Mouse (Mus musculus) adrenal gland (tissue): Measurements from ENCODE around the gene Ggps1.

Source experiments
- intact Hi-C: fragments of 180-260 bp; cut with DNase I; formaldehyde crosslinking; loops from one replicate; pipeline ENCODE4 v1.15.1; 2025
- long read RNA-seq, 2 experiments: library from polyadenylated mRNA; unstranded; transcript quantifications; one replicate each; pipeline ENCODE4 v2.0.0; 2020; ENCODE audit warnings: borderline replicate concordance in 1 of 2; ENCODE audit not compliant: insufficient replicate concordance in 1 of 2

Ggps1 gene
- long read RNA-seq, experiment 1, full-length matches to known transcripts: 21 of 31 reads
- long read RNA-seq, experiment 1, partial matches to known transcripts: 5 of 31 reads
- long read RNA-seq, experiment 1, other reads (novel, unspliced or antisense): 5 of 31 reads
- long read RNA-seq, experiment 2, full-length matches to known transcripts: 12 of 24 reads
- long read RNA-seq, experiment 2, partial matches to known transcripts: 4 of 24 reads
- long read RNA-seq, experiment 2, other reads (novel, unspliced or antisense): 8 of 24 reads

- intact Hi-C loops: loop anchor here (2.0 to 10.0 kb wide), 2 partner anchors 24 to 112 kb away; partner anchors contain the start of gene Tbce
Measured at GRCm38 (mm10) chr13:14063013-14063941, at the start of gene Ggps1, which contains the start of gene Arid4b. Gene Ggps1 (minus strand): TSS chr13:14063488. Gene Arid4b (plus strand): TSS chr13:14063232.

GRCm38 (mm10) chr13:14111146-14111545 is 47.9 kb upstream of the Ggps1 start:
- intact Hi-C loops: no loop called here

GRCm38 (mm10) chr13:14110154-14110873 is 47.0 kb upstream of the Ggps1 start:
- intact Hi-C loops: no loop called here

- intact Hi-C loops: no loop called here
Measured at GRCm38 (mm10) chr13:14103026-14103425, 39.7 kb upstream of the Ggps1 start.

- intact Hi-C loops: no loop called here
Measured at GRCm38 (mm10) chr13:14088669-14089068, 25.4 kb upstream of the Ggps1 start.

GRCm38 (mm10) chr13:14075326-14075725 is 12.0 kb upstream of the Ggps1 start:
- intact Hi-C loops: no loop called here

GRCm38 (mm10) chr13:14074371-14074770 is 11.1 kb upstream of the Ggps1 start:
- intact Hi-C loops: no loop called here

GRCm38 (mm10) chr13:14069291-14069690 is 6.0 kb upstream of the Ggps1 start:
- intact Hi-C loops: loop anchor here (10.0 kb wide), 1 partner anchor 106 kb away; no protein-coding TSS in a partner anchor

GRCm38 (mm10) chr13:14068035-14068434 is 4.7 kb upstream of the Ggps1 start:
- intact Hi-C loops: loop anchor here (10.0 kb wide), 1 partner anchor 107 kb away; no protein-coding TSS in a partner anchor

GRCm38 (mm10) chr13:14065701-14066100 is 2.4 kb upstream of the Ggps1 start:
- intact Hi-C loops: loop anchor here (10.0 kb wide), 1 partner anchor 109 kb away; no protein-coding TSS in a partner anchor

- intact Hi-C loops: loop anchor here (10.0 kb wide), 1 partner anchor 110 kb away; no protein-coding TSS in a partner anchor
Measured at GRCm38 (mm10) chr13:14065028-14065380, 1.7 kb upstream of the Ggps1 start.

- intact Hi-C loops: loop anchor here (10.0 kb wide), 1 partner anchor 110 kb away; no protein-coding TSS in a partner anchor
Measured at GRCm38 (mm10) chr13:14064341-14065027, 1.2 kb upstream of the Ggps1 start.

- intact Hi-C loops: loop anchor here (2.0 to 10.0 kb wide), 2 partner anchors 25 to 111 kb away; partner anchors contain the start of gene Tbce
Measured at GRCm38 (mm10) chr13:14063942-14064271, 619 bp upstream of the Ggps1 start.

- intact Hi-C loops: loop anchor here (2.0 to 10.0 kb wide), 2 partner anchors 24 to 112 kb away; partner anchors contain the start of gene Tbce
Measured at GRCm38 (mm10) chr13:14062209-14063012, 877 bp downstream of the Ggps1 start.

- intact Hi-C loops: no loop called here
Measured at GRCm38 (mm10) chr13:14059582-14059981, 3.7 kb downstream of the Ggps1 start.

- intact Hi-C loops: no loop called here
Measured at GRCm38 (mm10) chr13:14056801-14057200, 6.5 kb downstream of the Ggps1 start.

GRCm38 (mm10) chr13:14049878-14050277 is 13.4 kb downstream of the Ggps1 start:
- intact Hi-C loops: no loop called here

- intact Hi-C loops: no loop called here
Measured at GRCm38 (mm10) chr13:14044521-14044920, 18.8 kb downstream of the Ggps1 start.

- intact Hi-C loops: no loop called here
Measured at GRCm38 (mm10) chr13:14043851-14044250, 19.4 kb downstream of the Ggps1 start.

- intact Hi-C loops: no loop called here
Measured at GRCm38 (mm10) chr13:14040186-14040585, 23.1 kb downstream of the Ggps1 start.
